Mouse (Mus musculus) cerebellum, adult 9-10 months (tissue): ENCODE results near the gene Pigf.
"Not testable (repeated sequence)": the region's sequence is repeated elsewhere in the genome, so short reads cannot be mapped to it uniquely, and the experiment has no call there.

Experiments used
- DNase-seq: peaks from one replicate; pipeline ENCODE4 v3.0.0; 2022

Gene Pigf

DNA sequence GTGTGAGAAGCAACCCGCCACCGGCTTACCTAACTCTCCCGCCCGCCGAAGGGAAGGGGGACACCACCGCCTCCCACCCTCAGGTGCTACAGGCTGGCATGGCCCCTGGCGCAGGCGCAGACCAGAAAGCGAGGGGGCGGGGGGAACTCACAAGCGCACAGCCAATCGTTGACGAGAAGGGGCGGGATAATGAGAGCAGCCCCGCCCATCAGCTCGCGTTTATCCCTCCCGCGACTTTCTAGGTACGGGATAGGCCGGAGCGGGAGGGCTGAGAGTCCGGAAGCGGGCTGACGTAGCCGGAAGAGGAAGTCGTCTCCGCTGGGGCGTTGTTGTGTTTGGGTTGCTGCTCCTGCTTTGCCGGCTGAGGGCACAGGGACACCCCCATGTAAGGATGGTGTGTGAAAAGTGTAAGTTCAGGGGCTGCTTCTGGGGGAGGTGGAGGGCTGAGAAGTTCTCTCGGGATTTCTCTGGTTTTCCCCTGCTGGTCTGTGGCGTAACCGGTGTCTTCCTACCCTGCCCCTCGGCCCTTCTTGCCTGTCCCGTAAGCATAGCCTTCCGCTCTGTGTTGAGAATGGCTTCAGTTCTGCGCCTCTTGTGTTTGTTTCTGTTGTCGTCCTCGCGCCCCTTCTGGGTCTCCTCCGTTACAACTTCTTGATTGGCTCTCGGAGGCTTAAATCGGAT lies at the start of gene Pigf, which contains the start of gene Cript:
TSS of gene Pigf (minus strand) at position 138 of the 681 bp plus-strand sequence.
TSS of gene Cript (plus strand) at position 282 of the 681 bp plus-strand sequence.
- DNase-seq: peak; percentile 99

DNA sequence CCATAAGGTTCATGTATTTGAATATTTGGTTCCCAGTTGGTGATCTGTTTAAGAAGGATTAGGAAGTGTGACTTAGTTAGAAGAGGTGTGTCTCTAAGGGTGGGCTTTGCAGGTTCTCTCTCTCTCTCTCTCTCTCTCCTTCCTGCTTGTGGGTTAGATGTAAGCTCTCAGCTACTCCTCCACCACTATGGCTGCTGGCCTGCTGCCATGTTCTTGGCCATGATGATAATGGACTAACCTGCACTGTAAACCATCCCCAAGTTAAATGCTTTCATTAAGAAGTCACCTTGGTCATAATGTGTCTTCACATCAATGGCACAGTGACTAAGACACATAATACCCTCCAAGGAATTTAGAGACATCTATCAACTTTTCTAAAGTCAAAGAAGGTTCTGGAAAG lies 48.3 kb upstream of the Pigf start:
- DNase-seq: no peak

DNA sequence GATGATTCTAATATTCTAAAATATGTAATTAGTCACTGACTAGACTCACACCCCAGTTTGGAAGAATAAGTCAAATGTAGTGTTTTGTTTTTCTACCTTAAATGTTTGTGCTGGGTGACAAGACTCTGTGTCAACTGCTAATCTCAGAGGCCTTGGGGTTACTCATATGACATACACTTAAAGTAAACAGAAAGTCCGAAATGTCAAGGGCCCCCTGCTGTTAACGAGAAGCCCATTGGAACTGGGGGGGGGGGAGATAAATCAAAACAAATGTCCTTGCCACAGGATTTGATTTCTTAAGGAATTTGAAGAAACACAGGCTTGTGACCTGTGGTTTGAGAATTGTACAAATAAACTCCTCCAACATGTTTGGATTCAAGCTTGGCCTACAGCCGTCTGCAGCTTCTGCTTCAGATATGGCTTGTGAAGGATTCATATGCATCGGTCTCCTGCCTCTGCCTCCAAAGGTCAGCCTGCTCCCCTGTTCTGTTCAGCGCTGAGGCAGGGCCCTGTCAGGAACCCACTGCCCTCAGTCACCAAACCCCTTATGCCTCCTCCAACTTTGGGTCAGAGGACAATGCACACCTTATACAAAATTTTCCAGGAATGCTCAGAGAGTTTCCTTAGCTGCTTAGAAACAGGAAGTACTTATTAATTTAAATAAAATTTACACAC lies 47.7 kb upstream of the Pigf start:
- no peak for DNase-seq

DNA sequence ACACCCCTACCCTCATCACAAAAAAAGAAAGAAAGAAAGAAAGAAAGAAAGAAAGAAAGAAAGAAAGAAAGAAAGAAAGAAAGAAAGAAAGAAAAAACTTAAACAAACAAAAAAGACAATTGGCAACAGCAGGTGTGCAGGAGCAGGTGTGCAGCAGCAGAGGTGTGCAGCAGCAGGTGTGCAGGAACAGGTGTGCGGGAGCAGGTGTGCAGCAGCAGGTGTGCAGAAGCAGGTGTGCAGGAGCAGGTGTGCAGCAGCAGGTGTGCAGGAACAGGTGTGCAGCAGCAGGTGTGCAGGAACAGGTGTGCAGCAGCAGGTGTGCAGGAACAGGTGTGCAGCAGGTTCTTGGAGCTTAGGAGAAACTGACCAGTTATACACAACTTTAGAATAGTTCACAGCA lies 47.0 kb upstream of the Pigf start:
- DNase-seq: not testable (repeated sequence)

DNA sequence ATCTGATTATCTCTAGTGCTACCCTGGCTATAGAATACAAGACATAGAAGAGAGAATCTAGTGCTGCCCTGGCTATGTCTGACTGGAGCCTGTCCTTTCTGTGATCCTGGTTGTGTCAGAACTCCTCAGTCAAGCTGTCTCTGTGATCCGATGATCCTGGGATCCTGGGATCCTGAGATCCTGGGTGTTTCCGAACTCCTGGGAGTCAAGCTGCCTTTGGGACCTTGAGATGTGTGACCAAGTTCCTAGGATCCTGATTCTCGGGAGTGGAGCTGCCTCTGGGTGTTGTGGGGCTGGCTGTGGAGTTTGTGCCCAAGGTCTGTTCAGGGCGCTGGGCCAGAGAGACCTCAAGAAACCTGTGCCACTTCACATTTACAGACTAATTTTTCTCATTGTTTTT lies 43.8 kb upstream of the Pigf start:
- DNase-seq: no peak

DNA sequence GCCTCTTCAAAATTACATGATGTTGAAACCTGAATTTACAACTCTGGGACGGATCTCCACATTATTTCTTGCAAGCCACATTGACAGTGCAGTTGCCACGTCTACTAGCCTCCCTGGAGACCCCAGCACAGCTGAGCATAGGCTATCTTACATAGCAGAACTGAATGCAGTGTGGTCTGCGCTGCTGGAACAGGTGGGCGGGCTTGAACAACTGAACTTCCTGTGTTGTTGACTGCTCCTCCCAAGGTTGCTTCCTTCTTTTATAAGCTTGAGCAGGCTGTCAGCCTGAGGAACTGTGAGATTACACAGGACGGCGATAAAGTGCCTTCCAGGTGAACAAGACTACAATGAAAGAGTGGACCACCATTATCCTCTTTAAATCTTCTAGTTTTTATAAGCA lies 38.8 kb upstream of the Pigf start:
- no peak for DNase-seq

DNA sequence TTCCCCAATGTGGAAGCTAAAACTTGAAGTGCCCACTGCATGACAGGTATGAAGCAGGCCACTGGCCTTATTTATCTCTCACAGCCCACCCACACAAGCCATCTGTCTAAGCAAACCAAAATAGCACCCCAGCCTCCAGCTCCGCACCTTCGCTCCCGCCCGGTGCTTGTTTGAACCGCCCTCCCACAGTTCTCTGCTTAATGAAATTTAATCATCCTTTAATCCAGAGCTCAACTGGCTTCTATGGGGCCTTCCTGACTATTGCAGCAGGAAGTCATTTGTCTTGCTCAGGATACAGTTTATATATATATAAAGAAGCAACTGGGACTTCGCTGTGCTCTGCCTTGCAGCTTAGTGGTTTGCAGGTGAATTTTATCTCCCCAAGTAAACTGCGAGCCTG lies 38.3 kb upstream of the Pigf start:
- no peak for DNase-seq

DNA sequence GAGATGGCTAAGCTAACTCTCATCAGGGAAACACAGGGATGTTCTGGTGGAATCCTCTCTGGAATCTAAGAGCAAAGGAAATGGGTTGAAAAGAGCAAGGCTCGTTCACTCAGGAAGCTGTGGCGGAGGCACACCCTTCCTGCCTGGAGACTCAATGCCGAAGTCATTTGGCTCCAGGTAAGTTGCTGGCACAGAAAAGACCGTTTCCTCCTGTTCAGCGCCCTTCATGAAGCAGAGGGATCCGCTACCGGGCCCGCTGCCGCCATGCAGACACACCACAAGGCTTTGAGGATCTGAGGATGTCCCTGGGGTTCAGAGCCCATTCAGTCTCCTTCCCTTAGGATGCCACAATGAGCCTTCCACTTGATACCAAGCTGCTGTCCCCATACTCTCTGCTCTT lies 37.4 kb upstream of the Pigf start:
- peak; percentile 31 for DNase-seq

DNA sequence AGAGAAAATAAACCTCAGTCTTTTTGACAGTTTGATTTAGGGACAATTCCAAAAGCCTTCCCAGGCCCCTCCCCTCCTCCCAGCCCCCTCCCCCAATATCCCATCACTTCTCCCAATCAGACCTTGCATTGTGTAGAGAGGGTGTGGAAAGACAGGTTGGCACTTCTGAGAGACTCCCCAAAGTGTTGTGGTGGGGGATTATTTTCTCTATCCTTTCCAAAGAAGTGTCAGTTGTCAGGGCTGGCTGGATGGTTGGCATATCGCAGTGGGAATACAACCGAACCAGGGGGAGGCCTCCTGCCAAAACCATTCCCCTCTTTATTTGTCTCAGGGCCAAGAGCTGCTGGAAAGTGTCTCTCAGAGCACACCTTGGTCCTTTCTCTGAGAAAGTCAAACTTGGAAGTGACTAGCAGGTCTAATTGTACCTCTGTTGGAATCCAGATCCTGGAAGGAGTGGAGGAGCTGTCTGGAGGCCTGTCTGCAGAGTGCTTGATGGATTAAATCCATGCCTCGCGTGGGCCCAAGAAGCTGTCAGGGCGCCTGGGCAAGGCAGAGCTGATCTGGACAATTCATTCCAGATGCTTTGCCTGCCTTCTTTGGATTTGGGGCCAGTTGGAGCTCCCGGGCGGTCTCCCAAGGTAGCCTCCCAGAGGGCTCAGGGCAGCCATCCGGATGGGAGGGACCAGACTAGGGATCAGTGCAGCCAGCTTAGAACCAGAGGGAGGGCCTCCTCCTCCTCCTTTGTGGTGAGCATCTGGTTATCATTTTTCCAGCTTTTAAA lies 32.5 kb upstream of the Pigf start:
- no peak for DNase-seq

DNA sequence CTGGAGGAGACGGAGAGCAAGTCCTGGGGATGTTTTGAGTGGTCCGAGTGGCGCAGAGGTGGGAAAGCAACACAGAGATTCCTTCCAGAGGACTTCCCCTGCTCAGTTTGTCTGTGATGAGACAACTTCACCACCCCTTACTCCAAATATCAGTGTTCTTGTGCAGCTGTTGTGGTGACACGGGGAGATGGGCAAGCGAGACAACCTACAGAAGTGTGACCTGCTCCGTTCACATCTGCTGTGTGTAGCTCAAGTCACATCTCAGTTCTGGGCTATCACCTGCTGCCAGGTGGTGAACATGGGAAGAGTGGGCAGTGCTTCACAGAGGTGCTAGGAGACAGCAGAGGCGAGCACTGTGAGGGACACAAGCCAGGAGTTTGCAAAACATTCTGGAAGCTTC lies 31.6 kb upstream of the Pigf start:
- no peak for DNase-seq

DNA sequence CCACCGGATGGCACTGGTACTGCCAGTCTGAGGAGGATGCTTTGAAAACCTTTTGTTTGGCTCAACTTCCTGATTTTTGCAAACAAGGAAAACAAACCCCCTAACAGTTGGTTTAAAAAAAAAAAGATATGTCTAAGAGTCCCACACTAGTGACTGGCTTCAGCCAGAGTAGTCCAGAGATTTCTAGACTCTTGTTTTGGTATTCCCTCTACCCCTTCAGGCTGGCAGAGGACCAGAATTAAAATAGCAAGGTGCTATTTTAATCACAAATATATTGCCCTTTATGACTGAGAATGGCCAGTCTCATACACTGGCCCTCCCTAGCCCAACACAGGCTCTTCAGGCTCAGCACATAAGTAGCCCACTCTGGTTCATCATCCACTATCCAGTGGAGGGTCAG lies 30.5 kb upstream of the Pigf start:
- no peak for DNase-seq

DNA sequence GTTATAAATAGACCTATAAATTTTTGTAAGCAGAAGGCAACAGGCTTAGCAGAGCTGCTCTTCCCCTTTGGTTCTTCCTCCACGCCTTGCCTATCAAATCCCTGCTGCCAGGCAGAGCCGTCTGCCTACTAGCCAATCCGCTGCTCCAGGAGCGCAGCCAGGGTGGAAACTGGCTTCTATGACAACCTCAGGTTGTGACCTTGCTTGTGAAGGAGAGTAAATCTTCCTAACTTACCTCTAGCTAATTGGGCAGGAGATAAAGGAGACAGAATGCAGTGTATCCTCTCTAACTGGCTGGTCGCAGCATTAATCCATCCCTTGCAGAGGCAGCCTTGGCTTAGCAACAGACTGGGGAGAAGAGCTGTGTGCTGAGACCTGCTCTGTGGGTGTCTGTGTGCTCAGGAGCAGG lies 29.8 kb upstream of the Pigf start:
- DNase-seq: no peak

DNA sequence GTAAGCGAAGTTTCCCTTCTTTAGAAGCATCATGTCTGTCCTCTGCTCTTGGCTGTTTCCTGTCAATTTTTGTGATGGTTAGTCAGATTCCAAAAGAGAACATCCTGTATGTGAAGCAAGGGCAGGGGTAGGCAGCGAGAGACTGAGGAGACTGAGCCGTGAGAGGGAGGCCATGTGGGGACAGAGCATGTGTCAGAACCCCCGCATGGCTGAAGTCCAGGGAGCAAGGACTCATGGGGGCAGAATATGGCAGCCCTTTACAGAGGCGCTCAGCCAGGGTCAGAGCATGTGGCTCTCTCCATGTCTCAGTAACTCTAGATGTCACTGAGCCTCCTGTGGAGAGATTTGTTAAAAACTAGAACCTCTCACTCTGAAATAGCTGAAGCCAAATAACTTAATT lies 28.7 kb upstream of the Pigf start:
- no peak for DNase-seq

DNA sequence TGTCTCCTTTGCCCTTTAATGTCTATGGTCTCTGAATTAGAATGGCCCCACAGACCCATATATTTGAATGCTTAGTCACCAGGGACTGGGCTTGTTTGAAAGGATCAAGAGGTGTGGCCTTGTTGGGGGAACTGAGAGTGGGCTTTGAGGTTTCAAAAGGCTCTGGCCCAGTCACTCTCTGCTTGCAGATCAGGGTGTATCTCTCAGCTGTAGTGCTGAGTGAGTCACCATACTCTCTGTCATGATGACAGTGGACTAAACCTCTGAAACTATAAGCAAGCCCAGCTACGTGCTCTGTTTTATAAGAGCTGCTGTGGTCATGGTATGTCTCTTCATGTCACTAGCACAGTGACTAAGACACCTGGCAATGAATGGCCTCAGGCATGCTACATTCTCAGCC lies 27.2 kb upstream of the Pigf start:
- no peak for DNase-seq

DNA sequence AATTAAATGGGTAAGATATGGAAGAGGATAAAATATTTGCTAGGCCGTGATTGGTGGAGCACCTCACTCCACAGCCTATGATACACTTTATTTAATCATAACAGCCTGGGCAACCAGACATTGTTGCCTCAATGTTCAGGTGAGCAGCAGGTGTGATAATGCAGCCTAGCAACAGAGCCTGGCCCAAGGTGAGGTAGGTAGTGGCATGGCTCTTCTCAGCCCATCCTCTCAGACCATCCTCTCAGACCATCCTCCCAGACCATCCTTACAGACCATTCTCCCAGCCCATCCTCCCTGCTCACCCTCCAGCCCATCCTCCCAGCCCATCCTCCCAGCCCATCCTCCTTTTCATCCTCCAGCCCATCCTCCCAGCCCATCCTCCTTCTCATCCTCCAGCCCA lies 26.4 kb upstream of the Pigf start:
- no peak for DNase-seq

DNA sequence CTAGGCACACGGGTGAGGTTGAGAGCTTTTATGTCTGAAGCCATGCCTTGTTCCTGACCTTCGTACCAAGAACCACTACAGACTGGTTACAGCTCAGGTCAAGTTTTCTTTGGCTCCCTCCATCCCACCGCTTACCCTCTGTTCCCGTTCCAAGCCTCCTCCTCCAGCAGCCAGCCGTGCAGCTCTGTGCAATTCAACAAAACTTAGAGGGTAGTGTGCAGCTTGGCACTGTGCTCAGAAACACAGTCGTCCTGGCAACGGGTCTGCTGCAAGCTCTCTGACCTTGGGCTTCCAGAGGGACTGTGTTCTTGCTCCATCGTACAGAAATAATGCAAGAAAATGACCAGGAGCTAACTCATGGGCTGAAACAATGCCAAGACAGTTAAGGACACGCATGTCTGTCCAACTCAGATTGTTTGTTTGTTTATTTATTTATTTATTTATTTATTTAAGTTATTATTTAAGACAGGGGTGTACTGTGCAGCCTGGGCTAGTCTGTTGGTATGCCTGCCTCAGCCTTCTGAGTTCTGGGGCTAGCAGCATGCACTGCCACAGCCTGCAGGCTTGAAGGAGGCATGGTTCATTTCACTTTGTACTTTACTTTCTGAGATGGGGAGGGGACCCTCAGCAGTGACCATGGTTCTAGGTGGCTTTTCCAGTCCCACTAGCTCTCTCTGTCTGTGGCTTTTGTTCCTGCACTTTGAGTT lies 25.4 kb upstream of the Pigf start:
- no peak for DNase-seq

DNA sequence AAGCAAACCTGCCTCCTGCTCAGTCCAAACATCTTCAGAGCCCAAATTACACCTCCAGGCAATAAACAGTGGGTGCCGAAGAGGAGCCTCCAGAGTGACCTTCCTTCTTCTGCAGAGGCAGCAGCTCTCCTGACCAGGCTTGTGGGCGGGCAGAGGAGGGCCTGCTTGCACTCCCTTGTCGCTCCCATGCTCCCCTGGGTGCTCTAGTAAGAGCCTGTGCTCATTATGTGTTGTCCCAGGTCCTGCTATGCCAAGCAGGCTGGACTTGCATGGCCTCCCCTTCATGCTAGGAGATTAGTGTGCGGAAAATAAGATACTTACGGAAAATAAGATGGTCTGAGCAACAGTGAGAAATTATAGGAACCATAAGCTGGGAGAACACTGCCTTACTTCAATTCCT lies 24.5 kb upstream of the Pigf start:
- DNase-seq: no peak

DNA sequence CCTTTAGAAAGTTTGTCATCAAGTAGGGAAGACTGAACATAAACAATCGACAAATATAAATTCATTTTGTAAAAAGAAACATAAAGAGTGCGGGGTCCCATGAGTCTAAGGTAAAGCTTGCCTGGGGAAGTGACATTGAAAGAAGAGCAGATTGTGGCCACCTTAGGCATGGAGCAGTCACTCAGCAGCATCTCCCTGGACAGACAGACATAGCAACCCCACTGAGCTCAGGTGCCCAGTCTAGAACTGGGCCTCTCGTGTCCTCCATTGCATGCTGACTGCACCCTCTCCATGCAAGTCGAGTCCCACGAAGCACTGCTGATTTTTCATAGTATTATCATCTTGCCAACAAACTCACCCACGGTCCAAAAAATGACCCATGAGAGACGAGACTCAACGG lies 19.6 kb upstream of the Pigf start:
- no peak for DNase-seq

DNA sequence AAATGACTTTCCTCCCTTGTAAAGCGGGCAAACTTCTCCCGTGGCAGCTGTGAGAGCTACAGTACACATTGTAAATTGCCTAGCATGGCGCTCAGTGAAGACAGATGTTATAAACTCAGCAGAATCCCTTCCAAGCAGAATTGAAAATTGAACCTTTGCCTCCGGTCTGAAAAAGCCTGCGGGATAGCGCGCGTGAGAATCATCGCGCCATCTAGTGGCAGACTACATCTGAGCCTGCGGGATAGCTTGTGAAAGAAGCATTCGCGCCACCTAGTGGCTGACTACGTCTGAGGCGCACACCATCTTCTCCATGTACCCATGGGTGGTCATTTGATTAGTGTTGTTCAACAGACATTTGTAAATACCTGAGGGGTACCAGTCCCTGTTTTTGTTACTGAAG lies 19.2 kb upstream of the Pigf start:
- peak; percentile 89 for DNase-seq

DNA sequence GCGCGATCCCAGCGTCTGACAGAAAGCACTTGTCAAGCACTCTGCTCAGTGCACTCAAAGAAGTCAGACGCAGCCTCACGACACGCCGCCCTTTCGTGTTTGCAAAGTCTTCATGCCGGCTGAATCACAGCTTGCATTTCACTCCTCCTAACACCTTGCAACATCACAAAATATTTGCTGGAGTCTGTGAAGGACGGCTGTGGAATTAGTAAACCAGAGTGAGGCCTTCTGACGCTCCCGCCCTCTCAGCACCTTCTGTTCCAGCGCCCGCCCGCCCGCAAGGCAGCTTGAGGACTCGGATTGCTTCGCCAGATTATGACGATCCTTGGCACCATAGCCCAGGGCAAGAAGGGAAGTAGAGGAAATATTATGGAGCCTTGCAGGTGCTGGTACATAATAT lies 16.5 kb upstream of the Pigf start:
- no peak for DNase-seq

DNA sequence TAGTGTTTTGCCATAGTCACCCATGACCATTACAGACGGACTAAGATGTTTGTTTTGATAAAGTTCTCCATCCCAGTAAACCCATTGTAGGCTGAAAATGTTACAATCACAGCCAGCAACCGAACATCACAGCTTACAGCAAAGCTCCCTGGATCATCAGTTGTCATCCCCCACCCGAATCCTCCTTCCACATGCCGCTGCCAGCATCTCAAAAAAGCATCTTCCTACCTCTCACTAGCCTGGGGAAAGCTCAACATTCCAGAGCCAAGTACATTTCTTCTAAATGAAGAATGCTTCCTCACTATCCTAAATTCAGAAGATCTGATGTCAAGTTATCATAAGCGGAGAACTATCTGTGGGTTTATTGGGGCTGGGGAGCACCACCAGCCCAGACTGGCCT lies 13.3 kb upstream of the Pigf start:
- DNase-seq: no peak

DNA sequence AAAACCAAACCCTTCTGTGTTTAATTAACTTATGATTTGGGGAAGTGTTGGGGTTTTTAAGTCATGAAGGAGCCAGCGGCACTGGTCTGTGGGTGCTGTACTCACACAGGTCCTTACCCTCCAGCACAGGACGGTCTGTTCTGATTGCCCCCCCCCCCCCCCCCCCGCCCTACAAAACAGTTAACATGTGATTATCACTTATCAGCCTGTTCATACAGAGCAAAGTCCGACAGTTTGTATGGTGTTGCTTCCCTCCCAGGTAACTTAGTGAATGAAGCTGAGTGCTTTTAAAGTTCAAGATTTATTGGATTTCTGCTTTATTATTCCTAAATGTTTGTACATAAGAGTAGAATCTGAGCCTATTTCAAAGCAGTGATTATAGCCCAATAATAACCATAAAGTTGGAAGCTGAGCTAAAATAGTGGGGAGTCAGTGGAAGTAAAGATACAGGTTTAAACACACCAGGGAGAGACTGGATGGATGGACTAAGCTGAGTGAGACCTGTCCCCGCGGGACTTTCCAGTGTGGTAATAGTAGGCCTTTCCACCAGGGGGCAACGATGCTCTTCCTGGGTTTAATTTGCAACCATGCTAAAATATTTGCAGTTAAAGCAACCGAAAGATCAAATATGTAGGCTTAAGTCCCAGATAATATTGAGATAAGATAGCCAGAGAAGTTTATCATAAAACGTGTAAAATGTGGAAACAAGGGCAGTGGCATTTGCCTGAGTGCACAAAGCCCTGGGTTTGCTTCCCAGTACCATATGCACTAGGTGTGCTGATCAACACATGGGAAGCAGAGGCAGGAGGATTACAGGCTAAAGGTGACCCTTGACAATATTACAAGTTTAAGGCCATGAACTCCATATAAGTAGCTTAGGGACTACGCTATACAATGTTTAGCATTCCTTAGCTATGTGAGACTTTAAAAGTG lies 11.2 kb upstream of the Pigf start:
- no peak for DNase-seq
